Mouse (Mus musculus) bone marrow macrophage, adult 2 months (primary cell): ENCODE results near the gene Rasal2. TPM values are rescaled to one million over a fixed set of nuclear protein-coding genes. Genes with fewer than 3 reads are reported as not detected.
A peak's percentile ranks its signal among the peaks of the same experiment; 100 is the strongest.

Experiments used
- H3K27ac ChIP-seq: 2 replicates; pipeline ENCODE4 v1.5.1; 2012; ENCODE audit warnings: low read depth, low read length; ENCODE audit not compliant: insufficient read depth
- H3K4me1 ChIP-seq: 2 replicates; pipeline ENCODE4 v1.6.1; 2012; ENCODE audit warnings: low read length; ENCODE audit not compliant: control insufficient read depth, insufficient read depth
- H3K4me3 ChIP-seq: 2 replicates; pipeline ENCODE4 v1.5.1; 2012; ENCODE audit warnings: mild to moderate bottlenecking, low read length, moderate library complexity; ENCODE audit not compliant: insufficient read depth
- CTCF ChIP-seq: IDR thresholded peaks from 2 replicates; pipeline ENCODE4 v1.5.1; 2012; ENCODE audit warnings: low read depth, mild to moderate bottlenecking, low read length, moderate library complexity
- POLR2A ChIP-seq: IDR thresholded peaks from 2 replicates; pipeline ENCODE4 v1.6.1; 2012; ENCODE audit warnings: mild to moderate bottlenecking, low read depth, low read length, borderline replicate concordance
- polyA plus RNA-seq: library from polyadenylated mRNA; stranded (reverse); fragments of >200 nt; gene quantifications from 2 replicates; pipeline ENCODE4 v1.2.4, GENCODE M21; 2012; ENCODE audit not compliant: missing spikeins, insufficient read depth, insufficient read length

The Rasal2 gene
- polyA plus RNA-seq, 1 experiment: 1.8 TPM

GRCm38 (mm10) chr1:157449981-157450636 is 37.7 kb upstream of the Rasal2 start:
- Histone ChIP-seq H3K4me1 (peaks cover 12% of the 10 kb centered on the region), H3K27ac (no peak overlapping the region), H3K4me3 (no peak overlapping the region)
- no peak for TF ChIP-seq CTCF

- Histone ChIP-seq H3K27ac (no peak overlapping the region), H3K4me1 (peaks cover 18% of the 10 kb centered on the region), H3K4me3 (no peak overlapping the region)
- TF ChIP-seq POLR2A (no peak), CTCF (no peak)
These were observed 37.1 kb upstream of the Rasal2 start for GRCm38 (mm10) chr1:157449532-157449931.

GRCm38 (mm10) chr1:157448805-157449188 is 36.4 kb upstream of the Rasal2 start:
- Histone ChIP-seq H3K4me1 (peaks cover 22% of the 10 kb centered on the region), H3K27ac (0 out of 2 replicates have a peak overlapping the region, but pooled peaks have one; percentile 9)
- TF ChIP-seq POLR2A: no peak
- no peak for TF ChIP-seq CTCF

GRCm38 (mm10) chr1:157448164-157448804 is 35.9 kb upstream of the Rasal2 start:
- Histone ChIP-seq H3K27ac (0 out of 2 replicates have a peak overlapping the region, but pooled peaks have one; percentile 9), H3K4me1 (peaks cover 22% of the 10 kb centered on the region), H3K4me3 (no peak overlapping the region)
- TF ChIP-seq CTCF: no peak
- TF ChIP-seq POLR2A: no peak

More at GRCm38 (mm10) chr1:157448805-157449188, 36.4 kb upstream of the Rasal2 start:
- no peak overlapping the region for H3K4me3 ChIP-seq

GRCm38 (mm10) chr1:157447142-157447541 is 34.7 kb upstream of the Rasal2 start:
- Histone ChIP-seq H3K27ac (no peak overlapping the region), H3K4me3 (no peak overlapping the region), H3K4me1 (peaks cover 22% of the 10 kb centered on the region)
- TF ChIP-seq CTCF: no peak

GRCm38 (mm10) chr1:157446325-157446724 is 33.9 kb upstream of the Rasal2 start:
- H3K4me1 ChIP-seq: peaks cover 22% of the 10 kb centered on the region
- TF ChIP-seq CTCF: 0 out of 2 replicates have a peak, but pooled peaks have one; percentile 35
- TF ChIP-seq POLR2A: no peak
- H3K27ac ChIP-seq: no peak overlapping the region
- H3K4me3 ChIP-seq: no peak overlapping the region

- Histone ChIP-seq H3K27ac (peak overlapping the region; percentile 54), H3K4me1 (peaks cover 22% of the 10 kb centered on the region), H3K4me3 (no peak overlapping the region)
- TF ChIP-seq POLR2A (no peak), CTCF (no peak)
These were observed 33.1 kb upstream of the Rasal2 start for GRCm38 (mm10) chr1:157445398-157445910.

- H3K27ac ChIP-seq: peak overlapping the region; percentile 27
- H3K4me1 ChIP-seq: peaks cover 22% of the 10 kb centered on the region
- no peak overlapping the region for H3K4me3 ChIP-seq
- TF ChIP-seq POLR2A (no peak), CTCF (no peak)
These were observed 32.4 kb upstream of the Rasal2 start for GRCm38 (mm10) chr1:157444632-157445300.

- peaks cover 21% of the 10 kb centered on the region for H3K4me1 ChIP-seq
- H3K4me3 ChIP-seq: no peak overlapping the region
- TF ChIP-seq POLR2A (no peak), CTCF (no peak)
- peak overlapping the region; percentile 27; the same call in 1 of the 2 replicates for H3K27ac ChIP-seq
These were observed 31.5 kb upstream of the Rasal2 start for GRCm38 (mm10) chr1:157443723-157444561.
